Mouse (Mus musculus): Measurements from ENCODE around the gene Coro1a.
A peak's percentile ranks its signal among the peaks of the same experiment; 100 is the strongest.
"Not testable (repeated sequence)": the region's sequence is repeated elsewhere in the genome, so short reads cannot be mapped to it uniquely, and the experiment has no call there.

Coro1a gene

DNA sequence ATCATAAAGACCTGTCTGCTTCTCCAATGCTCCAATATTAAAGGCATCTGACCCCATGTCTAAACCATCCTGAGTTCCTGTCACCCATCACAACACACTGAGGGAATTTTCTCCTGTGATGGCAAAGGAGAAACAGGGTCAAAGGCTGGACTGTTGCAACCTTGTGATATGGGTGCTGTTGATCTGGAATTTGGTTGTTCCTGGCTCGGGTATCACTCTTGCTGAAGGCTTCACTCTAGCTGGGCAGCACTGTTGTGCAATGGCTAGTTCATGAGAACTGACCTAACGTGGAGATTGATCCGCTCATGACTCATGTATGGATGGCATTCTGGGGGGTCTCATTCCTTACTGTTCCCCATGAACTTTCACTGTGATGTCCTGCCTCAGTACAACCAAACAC, 18.6 kb downstream of the Coro1a start:
- ATAC-seq (ENCODE audit: low TSS enrichment): no peak

DNA sequence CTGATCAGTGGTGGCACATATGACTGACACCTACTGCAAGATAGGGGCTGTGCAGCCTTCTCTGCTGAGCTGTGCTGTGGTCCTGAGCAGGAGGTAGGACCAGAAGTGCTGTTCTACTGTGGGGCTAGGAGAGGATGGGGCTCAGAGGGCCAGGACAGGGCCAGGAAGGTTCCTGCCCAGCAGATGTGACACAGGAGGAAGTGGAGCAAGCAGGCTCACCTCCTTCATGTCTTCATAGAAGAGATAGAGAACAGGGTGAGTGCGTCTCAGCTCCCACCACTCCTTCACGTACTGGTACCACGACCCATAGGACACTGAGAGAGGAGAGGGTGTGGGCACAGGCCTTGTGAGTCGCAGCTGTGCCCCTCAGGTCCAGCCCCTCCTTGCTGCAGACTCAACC, 19.4 kb downstream of the Coro1a start:
- not testable (repeated sequence) for ATAC-seq (ENCODE audit: low TSS enrichment)

DNA sequence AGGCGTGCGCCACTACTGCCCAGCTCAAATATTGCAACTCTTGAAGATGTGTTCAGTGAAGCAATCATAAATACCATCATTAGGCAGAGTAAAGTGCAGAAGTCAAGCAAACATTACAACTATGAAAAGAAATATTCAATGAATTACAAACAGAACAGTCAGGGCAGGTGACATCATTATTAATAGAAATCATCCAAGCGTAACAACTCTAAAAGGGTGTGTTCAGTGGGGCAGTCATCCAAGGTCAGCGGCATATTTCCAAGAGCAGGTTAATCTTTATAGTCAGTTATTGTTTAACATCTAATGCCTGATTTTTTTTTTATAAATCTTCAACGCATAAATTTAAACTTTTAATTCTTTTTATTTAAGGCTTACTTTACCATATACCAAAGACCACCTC, 26.4 kb downstream of the Coro1a start:
- no peak for ATAC-seq (ENCODE audit: low TSS enrichment)

DNA sequence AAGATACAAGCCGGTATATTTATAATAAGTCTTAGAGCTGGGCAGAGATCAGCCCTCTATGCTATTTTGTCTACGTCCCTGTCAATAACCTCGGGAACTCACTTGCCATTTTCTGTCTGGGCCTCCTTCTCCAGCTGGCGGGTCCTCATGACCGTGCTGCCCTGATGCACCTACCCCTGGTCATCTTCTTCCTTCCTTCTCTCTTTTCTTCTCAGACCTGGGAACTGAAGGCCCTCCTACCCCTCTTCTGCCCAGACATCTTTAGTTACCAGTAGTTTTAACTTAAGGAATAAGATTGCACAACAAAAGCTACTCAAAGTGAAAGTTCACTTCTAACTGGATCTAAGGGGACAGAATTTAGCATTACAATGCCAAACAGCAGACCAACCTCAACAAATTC, 27.9 kb downstream of the Coro1a start:
- no peak for ATAC-seq (ENCODE audit: low TSS enrichment)

DNA sequence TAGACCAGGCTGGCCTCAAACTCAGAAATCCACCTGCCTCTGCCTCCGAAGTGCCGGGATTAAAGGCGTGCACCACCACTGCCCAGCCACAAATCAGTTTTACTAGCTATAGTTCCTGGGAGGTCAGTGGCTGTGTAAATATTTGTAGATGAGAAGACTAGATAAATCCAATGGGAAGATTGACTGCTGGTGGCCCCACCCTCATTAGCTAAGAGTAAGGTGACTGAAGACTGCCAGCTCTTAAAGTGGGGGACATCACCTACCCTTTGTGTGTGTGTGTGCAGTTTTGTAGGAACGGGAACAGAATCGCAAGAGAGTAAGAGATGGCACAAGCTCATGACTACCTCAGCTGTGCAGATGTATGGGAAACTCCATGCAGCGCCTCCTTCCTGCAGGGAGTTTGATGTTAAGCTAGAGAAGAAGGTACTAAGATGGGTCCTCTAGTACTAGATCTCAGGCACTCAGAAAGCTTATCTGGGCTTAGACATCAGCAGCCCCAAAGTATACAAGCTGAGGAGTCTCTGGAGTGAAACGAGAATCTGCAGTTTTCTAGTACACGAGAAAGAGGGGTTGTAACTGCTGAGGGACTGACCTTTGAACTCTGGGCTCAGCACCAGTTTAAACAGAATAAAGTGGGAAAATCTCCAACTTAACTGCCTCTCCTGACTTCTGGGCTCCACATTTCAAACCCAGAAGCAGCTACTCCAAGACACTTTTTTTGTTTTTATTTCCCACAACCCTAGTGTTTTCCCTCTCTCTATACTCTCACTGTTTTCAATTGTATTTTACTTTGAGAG, 28.8 kb downstream of the Coro1a start:
- ATAC-seq (ENCODE audit: low TSS enrichment): no peak

DNA sequence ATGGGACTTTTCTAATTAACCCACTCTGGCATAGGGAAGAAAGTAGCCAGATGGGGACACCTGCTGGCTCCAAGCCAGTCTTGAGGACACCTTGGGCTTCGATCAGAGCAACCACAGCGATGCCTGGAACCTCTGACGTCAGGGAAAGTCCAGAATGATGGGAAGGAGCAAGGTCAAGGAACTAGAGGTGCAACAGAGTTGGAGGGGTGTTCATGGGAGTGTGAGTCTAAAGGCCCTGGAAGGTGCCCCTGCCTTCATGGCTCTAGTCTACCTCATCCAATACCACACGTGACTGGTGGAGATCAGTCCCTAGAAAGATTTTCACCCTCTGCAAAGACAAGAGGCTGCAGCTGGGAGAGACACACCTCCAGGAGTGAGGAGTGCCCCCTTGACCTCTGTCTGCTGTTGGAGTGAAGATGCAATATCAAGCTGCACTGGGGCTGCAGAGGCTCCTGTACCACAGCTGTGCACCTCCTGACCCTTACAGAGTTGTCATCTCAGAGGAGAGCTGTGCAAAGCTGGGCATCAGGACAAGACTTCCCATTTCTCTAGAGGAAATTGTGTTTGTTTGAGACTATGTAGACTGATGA, 30.9 kb downstream of the Coro1a start:
- no peak for ATAC-seq (ENCODE audit: low TSS enrichment)

DNA sequence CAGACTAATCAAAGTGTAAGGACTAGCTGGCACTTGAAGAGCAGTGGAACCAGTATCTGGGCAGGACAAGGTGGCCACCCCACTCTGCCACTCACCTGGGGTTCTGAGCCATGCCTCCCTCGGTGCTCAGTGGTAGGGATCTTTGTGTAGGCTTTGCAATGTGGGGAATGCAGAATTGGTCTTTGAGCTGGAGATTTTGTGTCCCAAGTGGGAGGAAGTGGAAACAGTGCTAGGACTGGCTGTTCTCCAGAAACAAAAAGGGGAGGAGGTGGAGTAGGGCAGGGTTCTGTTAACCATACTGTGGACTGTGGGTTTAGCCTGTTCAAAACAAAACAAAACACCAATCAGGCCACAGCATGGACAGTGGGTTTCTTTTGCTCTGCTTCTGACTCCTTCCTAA, 31.4 kb downstream of the Coro1a start, which contains the start of gene Sult1a1:
Gene Sult1a1, minus strand, starts transcription at position 226 of the 400 bp plus-strand sequence.
- ATAC-seq (ENCODE audit: low TSS enrichment): peak; percentile 84; the same call in 1 of the 2 replicates

DNA sequence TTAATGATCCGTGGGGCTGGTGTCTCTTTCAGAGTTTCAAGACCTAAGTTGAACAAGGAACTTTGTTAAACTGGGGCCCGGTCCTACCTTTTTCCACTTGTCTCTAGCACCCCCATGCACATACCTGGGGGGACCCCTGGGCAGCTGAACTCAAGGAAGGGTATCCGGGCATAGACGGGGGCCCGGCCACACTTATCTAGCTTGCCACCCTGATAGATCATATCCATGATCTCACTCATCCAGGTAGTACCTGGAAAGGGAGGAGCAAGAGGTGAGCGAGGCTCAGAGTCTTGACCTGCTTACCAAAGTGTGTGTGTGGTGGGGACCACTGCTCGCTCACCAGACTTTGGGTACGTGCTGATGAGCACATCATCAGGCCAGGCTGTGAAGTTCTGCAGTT, 32.5 kb downstream of the Coro1a start:
- no peak for ATAC-seq (ENCODE audit: low TSS enrichment)

DNA sequence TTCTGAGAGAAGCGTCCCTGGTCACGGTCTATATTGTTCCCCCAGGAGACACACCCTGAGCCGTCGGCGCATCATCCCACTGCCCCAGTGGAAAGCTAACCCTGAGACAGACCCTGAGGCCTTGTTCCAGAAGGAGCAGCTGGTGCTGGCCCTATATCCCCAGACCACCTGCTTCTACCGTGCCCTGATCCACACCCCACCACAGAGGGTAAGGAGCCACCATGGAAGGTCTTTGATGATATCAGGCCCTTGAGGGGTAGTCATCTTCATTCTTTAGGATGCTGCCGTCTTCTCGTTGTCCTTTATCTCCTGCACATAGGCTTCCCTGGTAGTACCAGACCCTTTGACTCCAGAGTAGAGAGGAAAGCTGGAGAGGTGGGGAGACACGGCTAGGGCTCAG, 35.5 kb downstream of the Coro1a start:
- no peak for ATAC-seq (ENCODE audit: low TSS enrichment)

DNA sequence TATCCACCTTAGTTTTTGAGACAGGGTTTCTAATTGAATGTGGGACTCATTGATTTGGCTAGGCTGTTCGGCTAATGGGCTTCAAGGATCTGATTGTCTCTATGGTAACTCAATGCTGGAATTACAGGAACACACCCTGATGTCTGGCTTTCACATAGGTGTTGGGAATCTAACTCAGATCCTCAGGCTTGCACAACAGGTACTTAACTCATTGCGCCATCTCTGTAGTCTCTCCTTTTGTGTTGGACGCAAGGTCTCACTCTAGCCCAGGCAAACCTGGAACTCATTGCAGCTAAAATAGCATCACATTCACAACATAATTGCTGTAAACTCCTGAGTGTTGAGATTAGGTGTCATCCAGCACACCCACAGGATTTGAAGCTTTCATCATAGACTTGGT, 37.4 kb downstream of the Coro1a start:
- no peak for ATAC-seq (ENCODE audit: low TSS enrichment)

DNA sequence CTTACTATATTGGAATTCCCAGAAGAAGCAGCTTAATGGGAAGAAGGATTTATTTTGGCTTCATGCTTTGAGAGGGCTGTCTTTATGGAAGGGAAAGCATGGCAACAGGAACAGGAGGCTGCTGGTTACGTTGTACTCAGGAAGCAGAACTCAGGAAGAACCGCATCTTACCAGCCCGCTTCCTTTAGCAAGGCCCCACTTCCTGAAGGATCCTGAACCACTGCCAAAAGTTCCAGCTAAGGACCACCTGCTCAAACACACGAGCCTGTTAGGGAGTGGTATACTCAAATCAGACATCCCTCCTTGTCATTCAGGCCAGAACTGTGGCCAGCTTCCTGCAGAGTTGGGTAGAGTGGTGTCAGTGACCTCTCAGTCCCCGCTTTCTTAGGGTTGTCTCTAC, 39.1 kb downstream of the Coro1a start:
- no peak for ATAC-seq (ENCODE audit: low TSS enrichment)

DNA sequence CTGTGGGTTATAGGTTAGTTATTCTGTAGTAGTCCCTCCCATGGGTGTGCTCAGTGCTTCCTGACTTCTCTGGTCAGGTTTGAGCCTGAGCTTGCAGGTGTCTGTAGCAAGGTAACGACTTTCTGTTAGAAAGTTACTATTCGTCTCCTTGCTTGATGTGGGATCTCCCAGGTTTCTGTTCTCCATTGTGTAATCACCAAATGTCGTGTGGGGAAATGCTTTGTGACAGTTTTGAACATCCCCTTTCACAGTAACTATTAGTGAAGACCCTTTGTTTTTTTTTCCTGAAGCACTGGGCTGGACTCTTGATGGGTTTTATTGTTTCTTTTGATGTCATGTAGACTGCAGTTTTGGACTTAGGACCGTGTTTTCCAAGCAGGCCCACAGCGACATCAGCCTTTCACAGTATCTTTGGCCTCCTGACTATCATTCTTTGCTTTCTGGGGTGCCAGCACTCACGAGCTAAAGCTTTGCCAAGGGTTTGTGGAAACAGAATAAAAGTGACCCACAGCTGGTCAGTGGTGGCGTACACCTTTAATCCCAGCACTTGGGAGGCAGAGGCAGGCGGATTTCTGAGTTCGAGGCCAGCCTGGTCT, 40.0 kb downstream of the Coro1a start:
- ATAC-seq (ENCODE audit: low TSS enrichment): no peak

DNA sequence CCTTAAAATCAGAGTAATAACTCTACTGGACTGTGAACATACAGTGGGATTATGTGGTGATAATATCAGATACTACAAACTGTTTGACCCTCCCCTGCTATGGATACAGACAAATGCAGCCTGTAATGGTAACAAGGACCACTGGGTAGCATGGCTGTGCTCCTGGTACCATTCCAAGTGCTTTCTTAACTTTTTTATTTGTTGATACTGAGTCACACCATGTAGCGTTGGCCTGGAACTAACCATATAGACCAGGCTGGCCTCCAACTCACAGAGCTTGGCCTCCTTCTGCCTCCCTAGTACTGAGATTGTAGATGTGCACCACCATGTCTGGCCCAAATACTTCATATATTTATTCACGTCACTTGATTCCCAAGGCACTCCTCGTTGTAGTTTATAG, 42.3 kb downstream of the Coro1a start:
- ATAC-seq (ENCODE audit: low TSS enrichment): no peak

DNA sequence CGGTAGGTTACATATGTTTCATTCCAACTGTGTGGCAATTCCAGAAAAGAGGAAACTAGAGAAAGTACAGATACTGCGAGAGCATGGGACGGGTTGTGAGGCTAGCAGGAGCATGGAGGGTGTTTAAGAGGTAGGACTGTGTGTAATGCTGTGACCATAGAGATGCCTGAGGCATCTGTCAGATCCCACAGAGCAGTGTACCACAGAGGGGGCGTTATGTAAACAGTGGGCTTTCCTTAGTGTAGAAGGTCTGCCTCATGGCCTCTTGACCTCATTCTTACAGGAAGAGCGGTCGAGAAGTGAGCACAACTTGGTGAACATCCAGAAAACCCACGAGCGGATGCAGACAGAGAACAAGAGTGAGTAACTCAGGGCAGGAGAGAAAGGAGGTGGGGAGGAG, 43.9 kb downstream of the Coro1a start:
- ATAC-seq (ENCODE audit: low TSS enrichment): no peak

DNA sequence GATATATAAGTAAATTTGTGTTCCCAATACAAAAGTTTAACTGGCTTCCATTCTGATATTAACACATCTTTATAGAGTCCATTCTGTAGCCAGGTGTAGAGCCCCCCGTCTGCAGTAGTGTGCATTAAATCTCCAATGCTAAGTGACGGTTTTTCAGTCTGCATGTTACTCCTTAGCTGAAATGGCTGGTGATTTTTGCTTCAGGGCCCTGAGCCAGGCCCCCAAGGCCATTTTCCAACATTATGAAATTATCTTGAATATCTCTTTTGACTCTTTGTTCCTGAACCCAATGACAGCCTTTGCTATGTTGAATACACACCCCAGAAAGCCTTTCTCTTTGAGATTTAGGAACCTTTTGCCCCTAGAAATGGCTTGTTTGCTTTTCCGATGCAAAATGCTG, 47.8 kb downstream of the Coro1a start:
- no peak for ATAC-seq (ENCODE audit: low TSS enrichment)

DNA sequence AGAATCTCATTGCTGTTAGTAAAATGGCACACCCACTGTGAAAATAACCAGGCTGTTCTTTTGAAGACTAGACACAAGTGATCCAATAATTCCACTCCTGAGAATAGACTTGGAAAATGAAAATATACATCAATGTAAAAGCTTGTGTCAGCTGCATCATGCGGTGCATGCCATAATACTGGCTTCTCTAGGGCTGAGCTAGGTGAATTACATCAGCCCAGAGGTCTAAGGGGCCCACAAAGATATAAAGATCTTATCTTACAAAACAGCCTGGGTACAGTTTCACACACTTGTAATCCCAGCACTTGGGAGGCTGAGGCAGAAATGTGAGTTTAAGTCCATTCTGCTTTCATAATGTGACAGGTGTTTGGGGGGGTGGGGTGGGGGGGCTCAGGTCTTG, 50.1 kb downstream of the Coro1a start:
- ATAC-seq (ENCODE audit: low TSS enrichment): no peak

DNA sequence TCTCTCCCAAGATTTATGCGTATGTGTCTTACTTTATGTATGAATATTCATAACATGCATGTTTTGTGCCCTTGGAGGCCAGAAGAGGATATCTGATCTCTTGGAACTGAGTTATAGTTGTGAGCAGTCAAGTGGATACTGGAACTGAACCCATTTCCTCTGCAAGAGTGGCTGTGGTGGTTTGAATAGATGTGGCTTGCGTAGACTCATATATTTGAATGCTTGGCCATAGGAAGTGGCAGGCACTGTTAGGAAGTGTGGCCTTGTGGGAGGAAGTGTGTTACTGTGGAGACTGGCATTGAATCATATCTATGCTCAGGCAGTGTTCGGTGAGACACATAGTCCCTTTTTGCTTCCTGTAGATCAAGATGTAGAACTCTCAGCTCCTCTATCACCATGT, 51.9 kb downstream of the Coro1a start:
- ATAC-seq (ENCODE audit: low TSS enrichment): no peak

DNA sequence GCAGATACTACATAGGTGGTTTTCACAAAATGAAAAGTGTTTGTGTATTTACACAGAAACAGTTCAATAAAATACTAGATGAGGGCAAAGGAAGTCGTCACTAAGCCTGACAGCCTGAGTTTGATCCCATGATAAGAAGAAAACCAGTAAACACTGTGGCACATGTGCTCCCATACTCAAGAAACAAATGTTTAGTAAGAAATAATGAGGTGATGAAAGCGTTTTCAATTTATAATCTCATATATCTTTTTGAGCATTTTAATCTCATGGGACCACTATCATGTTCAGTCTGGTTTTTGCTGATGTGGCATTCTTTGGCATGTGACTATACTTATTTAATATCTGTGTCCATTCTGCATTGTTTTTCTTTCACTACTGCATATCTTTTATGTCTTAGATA, 53.6 kb downstream of the Coro1a start:
- ATAC-seq (ENCODE audit: low TSS enrichment): no peak

DNA sequence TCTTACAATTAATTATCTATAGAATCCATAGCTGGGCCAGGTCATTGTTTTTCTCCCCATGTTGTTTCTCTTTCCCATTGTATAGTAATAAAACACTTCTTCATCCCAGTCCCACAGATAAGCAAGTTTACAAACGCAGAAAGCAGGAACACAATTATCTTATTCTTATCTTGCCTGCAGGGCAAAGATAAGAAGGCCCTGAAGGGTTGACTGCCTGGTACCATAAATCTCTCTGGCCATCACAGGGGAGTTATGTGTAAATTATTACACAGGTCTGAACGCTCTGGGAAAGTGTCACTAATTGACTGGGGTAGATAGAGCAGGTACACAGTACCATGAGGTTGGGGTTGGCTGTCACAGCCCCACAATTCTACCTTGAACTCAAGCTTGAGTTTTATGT, 56.7 kb downstream of the Coro1a start:
- ATAC-seq (ENCODE audit: low TSS enrichment): no peak
